Mouse (Mus musculus) limb, embryonic 14.5 days (tissue): ENCODE measurements around the gene Uqcrq. TPM values are rescaled to one million over a fixed set of nuclear protein-coding genes. Genes with fewer than 3 reads are reported as not detected.

Experiments
- ATAC-seq: fragments of 200-750 bp; cut with Nextera tagmentation; 2 replicates; pipeline ENCODE4 v1.8.0; 2017; ENCODE audit warnings: low read depth, moderate number of reproducible peaks, moderate TSS enrichment; ENCODE audit not compliant: low FRiP score
- DNase-seq: peaks from one replicate; pipeline ENCODE4 v3.0.0-alpha.2; 2015; ENCODE audit warnings: low spot score
- H3K27ac ChIP-seq: fragments of 300-500 bp; sonication (generic); replicated peaks from 2 replicates; pipeline ENCODE4 v1.5.1; 2014; ENCODE audit warnings: low read depth, mild to moderate bottlenecking, low read length, moderate library complexity, mixed read lengths
- H3K27me3 ChIP-seq: fragments of 300-500 bp; sonication (generic); 2 replicates; pipeline ENCODE4 v1.6.1; 2014; ENCODE audit warnings: low read length, mixed read lengths; ENCODE audit not compliant: control insufficient read depth, insufficient read depth
- H3K36me3 ChIP-seq: fragments of 300-500 bp; sonication (generic); 2 replicates; pipeline ENCODE4 v1.6.1; 2014; ENCODE audit warnings: mild to moderate bottlenecking, low read length, moderate library complexity, mixed read lengths; ENCODE audit not compliant: control insufficient read depth, insufficient read depth
- H3K4me1 ChIP-seq: fragments of 300-500 bp; sonication (generic); 2 replicates; pipeline ENCODE4 v1.6.1; 2014; ENCODE audit warnings: antibody characterized with exemption, low read length, mixed read lengths; ENCODE audit not compliant: control insufficient read depth, insufficient read depth
- H3K4me2 ChIP-seq: fragments of 300-500 bp; sonication (generic); replicated peaks from 2 replicates; pipeline ENCODE4 v1.6.1; 2014; ENCODE audit warnings: low read depth, mild to moderate bottlenecking, low read length, moderate library complexity; ENCODE audit not compliant: severe bottlenecking
- H3K4me3 ChIP-seq: fragments of 300-500 bp; sonication (generic); replicated peaks from 2 replicates; pipeline ENCODE4 v1.5.1; 2014; ENCODE audit warnings: low read length
- H3K9ac ChIP-seq: fragments of 300-500 bp; sonication (generic); 2 replicates; pipeline ENCODE4 v1.6.1; 2014; ENCODE audit warnings: mild to moderate bottlenecking, low read depth, low read length, moderate library complexity; ENCODE audit not compliant: severe bottlenecking
- H3K9me3 ChIP-seq: fragments of 300-500 bp; sonication (generic); 2 replicates; pipeline ENCODE4 v1.6.1; 2016; ENCODE audit warnings: low read length; ENCODE audit not compliant: control insufficient read depth
- POLR2A ChIP-seq: fragments of 200-500 bp; IDR thresholded peaks from 2 replicates; pipeline ENCODE4 v1.8.0; 2012; ENCODE audit warnings: inconsistent platforms, mild to moderate bottlenecking, moderate library complexity, borderline replicate concordance; ENCODE audit not compliant: insufficient read depth, insufficient read length; ENCODE audit errors: extremely low read depth
- WGBS: fragments of 180-500 bp; shearing (Covaris S2); extraction: QIAGEN DNeasy Blood & Tissue Kit; methylation state at CpG from one replicate; pipeline ENCODE4 v1.1.7; 2014; 5-methylcytosine and 5-hydroxymethylcytosine counted together
- polyA plus RNA-seq, 2 experiments: library from polyadenylated mRNA; depleted of rRNA in 1 of 2; stranded (reverse) in 1 of 2; unstranded in 1 of 2; fragments of >200 nt; fragmentation: Nextera tagmentation in 1 of 2; extraction: Ambion mirVana in 1 of 2; gene quantifications; 2 replicates each; pipeline versions ENCODE4 v1.2.1 to v1.2.3; 2012 to 2014

Gene Uqcrq
- polyA plus RNA-seq (2012; rRNA removed) (190 and 230 TPM in 2 replicates), polyA plus RNA-seq (2014; fragmentation: Nextera tagmentation; extraction: Ambion mirVana) (490 and 554 TPM in 2 replicates)

- TF ChIP-seq POLR2A: peak; percentile 89; the same call in 1 of the 2 replicates
- peak within 1 kb of the TSS; percentile 76 for H3K4me2 ChIP-seq
- peaks cover 9% of the 10 kb centered on the region for H3K4me1 ChIP-seq
- peak within 1 kb of the TSS; percentile 81 for H3K9ac ChIP-seq
- H3K36me3 ChIP-seq: peaks cover 16% of the 10 kb centered on the region
- peak within 1 kb of the TSS; percentile 82 for H3K4me3 ChIP-seq
- H3K9me3 ChIP-seq: no peaks in the 10 kb centered on the region
- peak within 1 kb of the TSS; percentile 67 for H3K27ac ChIP-seq
- peak; percentile 100 for DNase-seq
- peak; percentile 96 for ATAC-seq
- H3K27me3 ChIP-seq: no peaks in the 10 kb centered on the region
- WGBS: under 1% methylated on average over 44 of the region's 44 CpGs
These were observed at the start of gene Uqcrq, which contains the start of gene Gdf9 for GRCm38 (mm10) chr11:53430670-53431346. TSS of gene Uqcrq (minus strand) at chr11:53430831. TSS of gene Gdf9 (plus strand) at chr11:53431023.

GRCm38 (mm10) chr11:53479783-53480301, 49.2 kb upstream of the Uqcrq start, which contains the start of the genes Gm9945 and Sowaha:
TSS of gene Gm9945 (plus strand) at chr11:53480166.
TSS of gene Sowaha (minus strand) at chr11:53480274.
- Histone ChIP-seq H3K4me1 (peaks cover 13% of the 10 kb centered on the region), H3K27me3 (peaks cover 54% of the 10 kb centered on the region), H3K36me3 (no peaks in the 10 kb centered on the region), H3K9me3 (no peaks in the 10 kb centered on the region), H3K4me3 (peak within 1 kb of the TSS; percentile 44), H3K4me2 (peak within 1 kb of the TSS; percentile 78), H3K27ac (no peak within 1 kb of the TSS), H3K9ac (peak within 1 kb of the TSS; percentile 38; the same call in 1 of the 2 replicates)
- DNase-seq: no peak
- no peak for TF ChIP-seq POLR2A
- ATAC-seq: no peak
- 2% methylated on average over 33 of the region's 40 CpGs for WGBS

GRCm38 (mm10) chr11:53479171-53479782, 48.6 kb upstream of the Uqcrq start:
- no peak for ATAC-seq
- peak overlapping the region; percentile 78 for H3K4me2 ChIP-seq

GRCm38 (mm10) chr11:53478383-53479170, 47.9 kb upstream of the Uqcrq start:
- peak overlapping the region; percentile 38; the same call in 1 of the 2 replicates for H3K9ac ChIP-seq
- WGBS: 7% methylated on average over 67 of the region's 79 CpGs
- peak overlapping the region; percentile 78 for H3K4me2 ChIP-seq
- H3K27me3 ChIP-seq: peaks cover 56% of the 10 kb centered on the region
- H3K4me1 ChIP-seq: peaks cover 13% of the 10 kb centered on the region
- no peaks in the 10 kb centered on the region for H3K36me3 ChIP-seq
- no peaks in the 10 kb centered on the region for H3K9me3 ChIP-seq
- ATAC-seq (no peak), DNase-seq (no peak)
- no peak for TF ChIP-seq POLR2A
- peak overlapping the region; percentile 44 for H3K4me3 ChIP-seq
- no peak overlapping the region for H3K27ac ChIP-seq

More at GRCm38 (mm10) chr11:53479171-53479782, 48.6 kb upstream of the Uqcrq start:
- Histone ChIP-seq H3K9ac (peak overlapping the region; percentile 38; the same call in 1 of the 2 replicates), H3K36me3 (no peaks in the 10 kb centered on the region), H3K27me3 (peaks cover 56% of the 10 kb centered on the region), H3K27ac (no peak overlapping the region), H3K9me3 (no peaks in the 10 kb centered on the region), H3K4me3 (peak overlapping the region; percentile 44), H3K4me1 (peaks cover 13% of the 10 kb centered on the region)
- WGBS: under 1% methylated on average over 38 of the region's 62 CpGs
- TF ChIP-seq POLR2A: no peak
- no peak for DNase-seq
